Mouse (Mus musculus) C2C12 (cell line): ENCODE data around the gene Slamf1.

Experiments used
- CTCF ChIP-seq: IDR thresholded peaks from one replicate; pipeline ENCODE4 v1.5.1; 2011; ENCODE audit not compliant: control insufficient read depth, insufficient read depth, insufficient read length
- MAX ChIP-seq: IDR thresholded peaks from one replicate; pipeline ENCODE4 v1.6.1; 2011; ENCODE audit warnings: mild to moderate bottlenecking, control low read depth
- MYOD1 ChIP-seq: IDR thresholded peaks from one replicate; pipeline ENCODE4 v1.6.1; 2011; ENCODE audit warnings: low read depth; ENCODE audit not compliant: control insufficient read depth, insufficient read length
- MYOG ChIP-seq: IDR thresholded peaks from one replicate; pipeline ENCODE4 v1.6.1; 2011; ENCODE audit not compliant: control insufficient read depth, insufficient read length; ENCODE audit errors: extremely low read depth

GRCm38 (mm10) chr1:171848201-171848600 lies 81.3 kb downstream of the Slamf1 start:
- TF ChIP-seq CTCF (no peak), MAX (no peak), MYOD1 (no peak), MYOG (no peak)
